Mouse (Mus musculus): ENCODE measurements at regions not wholly inside any gene's neighbourhood (a gene's known extent, or its start where the extent isn't known, plus 50 kb on each side); places are given as distances from the start of the nearest gene placed in this dataset.

- no peak for TF ChIP-seq POLR2A (IDR thresholded peaks at IDR 0.05; ENCODE audit: low read depth, low read length)
- no peak for TF ChIP-seq CTCF (IDR thresholded peaks at IDR 0.05; ENCODE audit: extremely low read depth, insufficient read depth, insufficient read length, insufficient replicate concordance)
These were observed 173.2 kb downstream of the Gadd45g start for GRCm38 (mm10) chr13:52019647-52020046.

Data from spleen, adult 2 months (tissue).